Mouse (Mus musculus): Measurements from ENCODE around the gene Dpt.
"Not testable (repeated sequence)": the region's sequence is repeated elsewhere in the genome, so short reads cannot be mapped to it uniquely, and the experiment has no call there.

Dpt gene

GRCm38 (mm10) chr1:164821307-164821706 is 24.9 kb downstream of the Dpt start:
- CTCF ChIA-PET: no interaction called here

GRCm38 (mm10) chr1:164821821-164822220 is 25.4 kb downstream of the Dpt start:
- CTCF ChIA-PET: interaction anchor here (0.6 kb wide), 1 partner anchor 14 kb away, joined by 3 read pairs; no protein-coding TSS in a partner anchor

GRCm38 (mm10) chr1:164822268-164822667 is 25.8 kb downstream of the Dpt start:
- CTCF ChIA-PET: interaction anchor here (0.6 kb wide), 1 partner anchor 14 kb away, joined by 3 read pairs; no protein-coding TSS in a partner anchor

- CTCF ChIA-PET: no interaction called here
These were observed 28.5 kb downstream of the Dpt start for GRCm38 (mm10) chr1:164824896-164825295.

- CTCF ChIA-PET: no interaction called here
These were observed 33.4 kb downstream of the Dpt start for GRCm38 (mm10) chr1:164829881-164830280.

GRCm38 (mm10) chr1:164832459-164832858 is 36.0 kb downstream of the Dpt start:
- CTCF ChIA-PET: no interaction called here

GRCm38 (mm10) chr1:164848616-164849265 is 52.3 kb downstream of the Dpt start:
- CTCF ChIA-PET: no interaction called here

- CTCF ChIA-PET: not testable (repeated sequence)
These were observed 59.3 kb downstream of the Dpt start for GRCm38 (mm10) chr1:164855700-164856099.

- CTCF ChIA-PET: no interaction called here
These were observed 63.5 kb downstream of the Dpt start for GRCm38 (mm10) chr1:164859952-164860351.

- CTCF ChIA-PET: no interaction called here
These were observed 64.3 kb downstream of the Dpt start for GRCm38 (mm10) chr1:164860782-164861181.

- CTCF ChIA-PET: no interaction called here
These were observed 65.1 kb downstream of the Dpt start for GRCm38 (mm10) chr1:164861501-164861900.

GRCm38 (mm10) chr1:164862946-164863883 is 66.8 kb downstream of the Dpt start:
- CTCF ChIA-PET: no interaction called here

- CTCF ChIA-PET: no interaction called here
These were observed 68.2 kb downstream of the Dpt start for GRCm38 (mm10) chr1:164864666-164865065.

GRCm38 (mm10) chr1:164870694-164871093 is 74.2 kb downstream of the Dpt start:
- CTCF ChIA-PET: interaction anchor here (0.5 kb wide), 1 partner anchor 439 kb away, joined by 3 read pairs; no protein-coding TSS in a partner anchor
